Mouse (Mus musculus) naive thymus-derived CD4-positive, alpha-beta T cell, adult 2 months (primary cell): Measurements from ENCODE around the gene Dhrs13.

Source experiments
- DNase-seq: peaks from one replicate; pipeline ENCODE4 v3.0.0-alpha.2; 2011; ENCODE audit warnings: low read depth

The Dhrs13 gene

DNA sequence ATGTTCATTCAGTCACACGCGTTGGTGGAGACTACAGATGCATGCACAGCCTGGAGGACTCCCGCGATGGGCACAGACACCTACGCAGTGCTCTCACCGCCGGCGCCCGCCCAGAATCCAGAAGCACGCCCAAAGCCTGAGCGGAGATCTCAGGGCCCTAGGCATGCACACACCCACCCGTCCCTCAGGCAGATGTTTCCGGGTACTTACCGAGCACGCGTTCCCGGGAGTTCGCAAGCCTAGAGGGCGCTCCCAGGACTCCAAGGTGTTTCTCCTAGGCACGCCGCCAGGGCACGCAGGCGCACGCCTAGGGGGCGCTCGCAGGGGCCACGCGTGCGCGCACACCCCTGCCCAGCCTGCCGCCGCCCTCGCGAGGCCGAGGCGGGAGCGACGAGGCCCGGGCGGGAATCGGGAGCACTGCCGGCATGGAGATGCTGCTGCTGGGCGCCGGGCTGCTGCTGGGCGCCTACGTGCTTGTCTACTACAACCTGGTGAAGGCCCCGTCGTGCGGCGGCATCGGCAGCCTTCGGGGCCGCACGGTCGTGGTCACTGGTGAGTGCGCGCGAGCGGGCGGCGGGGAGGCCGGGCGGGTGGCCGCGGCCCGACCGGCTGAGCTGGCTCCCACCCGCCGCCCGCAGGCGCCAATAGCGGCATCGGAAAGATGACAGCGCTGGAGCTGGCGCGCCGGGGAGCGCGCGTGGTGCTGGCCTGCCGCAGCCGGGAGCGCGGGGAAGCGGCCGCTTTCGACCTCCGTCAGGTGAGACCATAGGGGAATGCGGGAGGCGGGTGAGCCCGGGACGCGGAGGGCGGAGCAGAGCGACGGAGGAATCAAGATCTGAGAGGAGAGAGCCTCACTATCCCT is at the start of gene Dhrs13:
TSS of gene Dhrs13 (plus strand) at position 334 of the 862 bp plus-strand sequence.
- peak; percentile 93 for DNase-seq

- peak; percentile 100 for DNase-seq
These were observed 49.6 kb upstream of the Dhrs13 start, which contains the start of gene Phf12 for GRCm38 (mm10) chr11:77982441-77982905. Gene Phf12 (plus strand): TSS chr11:77982754.

GRCm38 (mm10) chr11:77983191-77983936 is 48.7 kb upstream of the Dhrs13 start:
- DNase-seq, result peak; percentile 67

DNA sequence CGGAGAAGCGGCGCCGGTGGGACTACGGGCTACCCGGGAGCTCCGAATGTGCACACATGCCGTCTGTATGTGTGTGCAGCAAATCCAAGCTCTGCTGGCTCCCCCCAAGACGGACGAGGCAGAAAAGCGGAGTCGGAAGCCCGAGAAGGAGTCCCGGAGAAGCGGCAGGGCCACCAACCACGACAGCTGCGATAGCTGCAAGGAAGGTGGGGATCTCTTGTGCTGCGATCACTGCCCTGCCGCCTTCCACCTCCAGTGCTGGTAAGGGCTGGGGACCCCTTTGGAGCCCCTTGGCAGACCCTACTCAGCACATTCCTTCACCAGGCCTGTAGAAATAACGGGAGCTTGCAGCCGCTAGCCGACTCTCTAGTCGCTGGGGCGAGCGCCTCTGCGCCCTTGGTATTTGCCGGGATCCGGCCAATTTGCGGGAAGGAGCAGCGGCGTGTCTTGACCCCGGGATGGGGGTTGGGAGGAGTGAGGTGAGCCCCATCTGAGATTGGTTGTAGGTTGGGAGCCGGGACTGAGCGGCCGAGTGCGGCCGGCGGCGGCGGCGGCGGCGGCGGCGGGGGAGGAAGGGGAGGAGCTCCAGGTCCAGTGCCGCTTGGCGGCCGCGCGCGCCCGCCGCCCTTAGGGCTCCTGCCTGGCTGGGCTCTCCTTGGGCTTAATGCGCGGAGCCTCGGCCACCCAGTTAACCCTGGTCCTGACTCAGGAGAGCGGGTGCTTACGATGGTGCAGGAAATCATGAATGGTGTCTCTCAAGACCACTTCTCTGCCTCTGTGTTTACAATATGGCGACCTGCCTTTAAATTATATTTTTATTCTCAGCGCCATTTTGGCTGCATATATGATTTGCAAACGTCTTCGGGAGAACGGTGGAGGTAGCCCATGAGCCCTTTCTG is 47.9 kb upstream of the Dhrs13 start:
- peak; percentile 79 for DNase-seq

DNA sequence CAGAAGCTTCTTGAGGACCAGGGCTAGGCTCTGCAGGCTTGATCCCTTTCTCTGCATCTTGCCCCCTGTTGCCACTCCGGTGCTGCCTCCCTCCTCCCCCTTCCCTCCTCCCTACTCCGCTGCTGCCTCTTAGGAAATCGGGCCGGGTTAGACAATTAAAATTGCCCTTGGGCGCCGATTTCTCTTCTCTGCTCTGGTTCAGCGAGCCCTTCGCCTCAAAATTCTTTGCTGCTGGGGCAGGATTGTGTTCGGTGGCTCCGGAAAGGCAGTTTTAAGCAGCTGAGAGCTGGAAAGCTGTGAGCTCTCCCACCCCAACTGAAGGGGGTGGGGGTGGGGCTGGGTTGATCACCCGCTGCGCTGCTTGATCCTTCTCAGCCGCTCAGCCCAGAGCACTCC is 47.2 kb upstream of the Dhrs13 start:
- no peak for DNase-seq

DNA sequence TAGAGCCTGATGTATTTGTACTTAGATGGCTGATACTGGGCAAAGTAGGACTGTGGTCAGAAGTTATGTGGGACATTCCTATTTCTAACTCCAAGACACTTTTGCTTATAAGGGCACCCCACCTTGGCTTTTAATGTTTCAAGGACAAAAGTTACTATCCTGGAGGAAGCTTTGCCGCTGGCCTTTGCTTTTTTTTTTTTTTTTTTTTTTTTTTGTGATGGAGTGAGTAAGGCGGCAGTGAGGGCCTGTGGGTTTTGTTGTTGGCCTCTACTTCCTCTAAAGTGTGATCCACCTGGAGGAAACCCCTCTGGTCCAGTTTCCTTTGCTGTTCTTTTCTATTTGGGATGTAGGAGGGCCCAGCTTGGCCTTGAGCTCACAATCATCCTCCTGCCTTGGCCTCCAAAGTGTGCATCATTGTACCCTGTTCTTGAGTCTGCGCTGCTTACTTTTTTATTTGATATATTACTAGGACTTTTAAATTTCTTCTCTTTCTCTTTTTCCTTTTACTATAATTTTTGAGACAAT is 46.5 kb upstream of the Dhrs13 start:
- no peak for DNase-seq

- no peak for DNase-seq
These were observed 42.9 kb upstream of the Dhrs13 start for GRCm38 (mm10) chr11:77989071-77989690.

DNA sequence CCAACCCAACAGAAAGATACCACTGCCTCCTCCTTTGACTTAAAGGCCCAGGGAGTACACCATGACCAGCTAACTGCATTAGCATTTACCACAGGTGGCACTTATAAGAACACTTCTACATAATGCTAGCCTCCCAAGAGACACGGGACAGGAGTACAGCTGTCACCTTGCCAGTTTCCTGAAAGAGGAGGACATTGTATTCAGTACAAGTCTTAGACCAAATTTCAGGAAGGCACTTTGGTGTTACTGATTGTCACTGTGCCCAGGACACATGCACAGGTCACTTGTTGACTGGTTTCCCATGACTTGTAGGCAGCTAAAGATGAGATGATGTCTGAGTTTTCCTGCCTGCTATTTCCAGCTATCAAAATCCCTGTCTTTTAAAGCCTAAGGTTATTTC is 36.5 kb upstream of the Dhrs13 start:
- DNase-seq, result no peak

GRCm38 (mm10) chr11:78006446-78006845 is 25.6 kb upstream of the Dhrs13 start:
- no peak for DNase-seq

GRCm38 (mm10) chr11:78019676-78020075 is 12.4 kb upstream of the Dhrs13 start:
- DNase-seq, result peak; percentile 89

- DNase-seq, result peak; percentile 71
These were observed 8.5 kb upstream of the Dhrs13 start for GRCm38 (mm10) chr11:78023607-78024006.

DNA sequence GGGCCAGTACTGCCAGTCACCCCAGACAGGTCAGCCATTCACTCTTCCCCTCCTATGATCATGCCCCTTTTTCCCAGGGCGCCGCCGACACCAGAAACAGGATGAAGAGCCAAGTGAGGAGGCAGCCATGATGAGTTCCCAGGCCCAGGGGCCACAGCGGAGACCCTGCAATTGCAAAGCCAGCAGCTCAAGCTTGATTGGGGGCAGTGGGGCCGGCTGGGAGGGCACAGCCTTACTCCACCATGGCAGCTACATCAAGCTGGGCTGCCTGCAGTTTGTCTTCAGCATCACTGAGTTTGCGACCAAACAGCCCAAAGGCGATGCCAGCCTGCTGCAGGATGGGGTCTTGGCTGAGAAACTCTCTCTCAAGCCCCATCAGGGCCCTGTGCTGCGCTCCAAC is 2.8 kb upstream of the Dhrs13 start:
- DNase-seq, result no peak

DNA sequence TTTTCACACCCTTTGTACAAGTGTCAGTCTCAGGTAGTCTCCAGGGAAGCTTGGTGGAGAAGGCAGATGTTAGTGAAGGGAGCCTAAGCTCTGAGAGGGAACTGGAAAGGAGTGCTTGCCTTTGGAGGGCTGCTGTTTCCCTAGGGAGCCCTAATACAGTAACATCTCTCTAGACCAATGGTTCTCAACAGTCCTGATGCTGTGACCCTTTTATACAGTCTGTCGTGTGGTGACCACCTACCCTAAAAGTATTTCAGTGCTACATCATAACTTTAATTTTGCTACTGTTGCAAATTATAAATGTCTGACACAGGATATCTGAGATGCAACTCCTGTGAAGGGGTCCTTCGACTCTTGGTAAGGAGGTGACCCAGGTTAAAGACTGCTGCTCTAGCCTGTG is 1.5 kb upstream of the Dhrs13 start:
- DNase-seq, result no peak

DNA sequence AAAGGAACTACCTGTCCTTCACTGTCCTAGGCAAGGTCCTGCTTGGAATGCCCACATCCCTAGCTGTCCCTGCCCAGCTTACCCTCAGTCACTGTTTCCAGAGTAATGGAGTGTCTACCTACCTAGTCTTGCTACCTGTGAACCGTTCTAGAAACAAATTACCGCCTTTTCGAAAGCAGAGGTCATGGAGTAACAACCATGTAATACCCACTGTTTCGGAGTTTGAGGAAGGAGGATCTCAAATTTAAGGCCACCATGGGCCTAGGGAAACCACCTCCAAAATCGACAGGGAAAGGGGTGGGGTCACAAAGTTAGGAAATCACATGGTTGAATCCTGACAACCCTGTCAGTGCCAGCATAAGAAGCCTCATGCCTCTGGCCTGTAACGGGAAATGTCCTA is 691 bp upstream of the Dhrs13 start:
- DNase-seq, result no peak

DNA sequence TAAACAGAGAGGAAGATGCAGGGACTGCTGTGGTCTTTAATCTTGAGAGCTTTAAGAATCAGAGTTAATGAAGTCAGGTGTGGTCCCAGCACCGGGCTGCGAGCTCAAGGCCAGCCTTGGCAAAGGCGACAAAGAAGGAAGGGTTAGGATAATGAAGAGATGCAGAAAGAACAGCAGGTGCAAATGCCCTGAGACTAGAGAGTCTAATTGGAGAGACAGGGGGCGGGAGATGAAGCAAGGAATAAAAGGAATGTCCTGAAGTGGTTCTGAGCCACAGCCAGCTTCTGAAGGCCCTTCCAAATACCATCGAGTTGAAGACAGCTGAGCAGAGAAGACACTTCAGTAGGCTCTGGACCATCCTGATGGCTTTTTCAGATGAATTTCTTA is 722 bp downstream of the Dhrs13 start:
- DNase-seq, result no peak

DNA sequence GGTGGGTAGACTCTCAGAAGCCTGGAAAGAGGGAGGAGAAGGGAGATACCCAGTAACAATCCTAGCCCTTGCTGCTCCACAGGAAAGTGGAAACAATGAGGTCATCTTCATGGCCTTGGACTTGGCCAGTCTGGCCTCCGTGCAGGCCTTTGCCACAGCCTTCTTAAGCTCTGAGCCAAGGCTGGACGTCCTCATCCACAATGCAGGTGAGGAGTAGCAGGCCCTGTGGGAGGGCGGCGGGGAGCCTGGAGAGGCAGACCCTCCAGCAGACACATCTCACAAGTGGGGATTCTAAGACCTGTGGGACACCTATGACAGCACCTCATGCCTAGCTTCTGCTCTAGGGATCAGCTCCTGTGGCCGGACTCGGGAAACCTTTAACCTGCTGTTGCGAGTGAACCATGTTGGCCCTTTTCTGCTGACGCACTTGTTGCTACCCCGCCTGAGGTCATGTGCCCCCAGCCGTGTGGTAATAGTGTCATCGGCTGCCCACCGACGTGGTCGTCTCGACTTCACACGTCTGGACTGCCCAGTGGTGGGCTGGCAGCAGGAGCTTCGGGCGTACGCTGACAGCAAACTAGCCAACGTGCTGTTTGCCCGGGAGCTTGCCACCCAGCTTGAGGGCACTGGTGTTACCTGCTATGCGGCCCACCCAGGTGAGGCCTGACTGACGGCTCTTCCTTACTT is 2.0 kb downstream of the Dhrs13 start:
- DNase-seq, result no peak

GRCm38 (mm10) chr11:78036791-78037190 is 4.7 kb downstream of the Dhrs13 start:
- no peak for DNase-seq

DNA sequence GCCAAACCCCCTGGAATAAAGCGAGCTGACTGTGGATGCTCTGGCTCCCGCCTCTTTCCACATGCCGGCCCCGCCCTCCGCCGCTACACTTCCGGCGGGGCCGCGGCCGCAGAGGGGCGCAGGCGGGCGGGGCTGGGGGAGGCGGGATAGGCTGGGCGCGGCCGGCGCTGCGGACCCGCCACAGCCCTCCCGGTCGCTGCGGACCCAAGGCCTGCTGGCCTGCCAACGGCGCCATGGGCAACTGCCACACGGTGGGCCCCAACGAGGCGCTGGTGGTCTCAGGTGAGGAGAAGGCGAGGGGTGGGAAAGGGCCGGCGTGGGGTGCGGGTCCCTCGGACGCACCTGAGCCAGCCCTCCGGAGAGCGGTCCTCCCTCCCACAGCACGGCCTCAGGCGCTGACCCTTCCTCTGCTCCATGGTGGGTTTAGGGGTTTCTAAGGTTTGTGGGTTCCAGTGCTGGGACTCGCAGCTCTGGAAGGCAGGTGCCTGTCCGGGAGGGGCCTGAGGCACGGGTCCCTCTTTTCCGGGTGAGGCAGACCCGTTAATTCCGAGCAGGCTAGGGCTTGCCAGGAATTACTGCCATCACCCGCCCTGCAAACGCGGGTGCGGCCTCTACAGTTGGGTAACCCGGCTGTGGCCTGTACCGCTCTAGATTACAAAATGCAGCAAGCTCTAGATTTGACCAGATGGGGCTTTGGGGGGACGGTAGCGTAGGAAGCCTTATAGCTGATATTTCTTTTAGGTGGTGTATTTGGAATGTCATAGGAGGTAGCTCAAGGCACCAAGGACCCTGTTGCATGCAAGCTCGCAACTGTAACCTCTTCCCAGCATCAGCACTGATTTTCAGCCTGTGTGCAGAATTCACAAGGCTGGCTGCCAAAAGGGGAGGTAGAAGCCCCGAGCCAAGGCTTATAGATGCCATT is 6.0 kb downstream of the Dhrs13 start, which contains the start of gene Flot2:
TSS of gene Flot2 (plus strand) at position 101 of the 922 bp plus-strand sequence.
- peak; percentile 70 for DNase-seq

- DNase-seq, result no peak
These were observed 8.8 kb downstream of the Dhrs13 start for GRCm38 (mm10) chr11:78040878-78041277.
